In the genomic region with DNA sequence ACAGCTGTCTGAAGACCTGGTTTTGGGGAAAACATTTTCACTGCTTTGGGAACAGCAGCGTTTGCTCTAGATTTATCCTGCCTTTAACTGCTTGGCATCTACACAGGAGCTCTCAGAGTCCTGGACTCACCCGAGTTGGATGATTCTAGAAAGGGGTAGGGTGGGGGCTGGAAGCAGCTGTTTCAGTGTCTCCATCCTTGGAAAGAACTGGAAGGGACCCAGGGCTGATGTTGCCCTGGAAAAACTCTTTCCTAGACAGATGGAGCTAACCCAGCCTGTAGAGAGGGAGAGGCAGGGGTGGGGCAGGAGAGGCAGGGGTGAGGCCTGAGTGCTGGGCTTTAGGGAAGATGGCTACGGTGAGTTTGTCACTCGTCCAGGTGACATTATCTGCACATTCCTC, we compare ENCODE assay signal across 15 mouse cellular contexts. TPM values are rescaled to one million over a fixed set of nuclear protein-coding genes. Genes with fewer than 3 reads are reported as not detected.
DNase-seq lines count a peak whose midpoint lies in the region; ATAC-seq lines count a peak whose summit lies in the region.
"Had no signal": no experiment of that assay in that cellular context is flagged by ENCODE, and none has a peak within 500 bp of the region (broad histone marks: within the 10 kb centered on the region; RNA-seq: fewer than 3 reads in every experiment).

No protein-coding gene starts in this region.

- intact Hi-C loops in heart, postnatal 14 days (cut with DNase I), result no loop called here

- no peak overlapping the region for H3K27ac ChIP-seq in lung, embryonic 16.5 days (ENCODE audit: low read length)
- H3K27ac ChIP-seq: liver, embryonic 15.5 days had no signal

- H3K9me3 ChIP-seq in lung, embryonic 16.5 days (ENCODE audit: control insufficient read depth, low read length), result no peaks in the 10 kb centered on the region
- H3K9me3 ChIP-seq: liver, embryonic 15.5 days had no signal

- no peak overlapping the region for H3K4me2 ChIP-seq in lung, embryonic 16.5 days (ENCODE audit: low read depth, low read length)
- H3K4me2 ChIP-seq: liver, embryonic 15.5 days had no signal

- peak; percentile 42 for DNase-seq in gastrocnemius, adult 18-20 months (ENCODE audit: low spot score)
- DNase-seq in gastrocnemius, adult 8-10 months (ENCODE audit: low spot score in 2 of 2), result no peak
- no peak for DNase-seq in lung, postnatal 25 days (ENCODE audit: low spot score)
- peak; percentile 66 to 71 for DNase-seq in heart, postnatal 14 days
- DNase-seq in testis, postnatal 14 days (ENCODE audit: low spot score), result peak; percentile 63
- no peak for DNase-seq in adrenal gland, adult (ENCODE audit: inconsistent age in 2 of 2, low spot score in 1 of 2)
- DNase-seq: B cell, adult 2 months; layer of hippocampus, postnatal 36 days; midbrain, embryonic 14.5 days; right cerebral cortex, postnatal 4 days; thymus, adult 18-20 months had no signal

- no peak overlapping the region for H3K9ac ChIP-seq in lung, embryonic 16.5 days (ENCODE audit: low read length)
- H3K9ac ChIP-seq: liver, embryonic 15.5 days had no signal

- peaks cover 22% of the 10 kb centered on the region for H3K4me1 ChIP-seq in lung, embryonic 16.5 days (replicated peaks; ENCODE audit: control insufficient read depth, insufficient read depth, low read length)
- H3K4me1 ChIP-seq: liver, embryonic 15.5 days had no signal

- H3K4me3 ChIP-seq in lung, embryonic 16.5 days (ENCODE audit: low read length), result no peak overlapping the region
- H3K4me3 ChIP-seq: liver, embryonic 15.5 days had no signal

- peak; percentile 39 for ATAC-seq in lung, embryonic 16.5 days (ENCODE audit: low read depth)
- no peak for ATAC-seq in erythroblast, adult 5-6 weeks (replicated peaks; ENCODE audit: low FRiP score, poor library complexity, severe bottlenecking)

- no peaks in the 10 kb centered on the region for H3K36me3 ChIP-seq in lung, embryonic 16.5 days (ENCODE audit: control insufficient read depth, insufficient read depth, low read length)
- H3K36me3 ChIP-seq: liver, embryonic 15.5 days had no signal

- 48% methylated on average over 4 of the region's 4 CpGs for WGBS in lung, embryonic 16.5 days

- H3K27me3 ChIP-seq in lung, embryonic 16.5 days (ENCODE audit: control insufficient read depth, insufficient read depth, low read depth, low read length), result no peaks in the 10 kb centered on the region
- H3K27me3 ChIP-seq: liver, embryonic 15.5 days had no signal

RNA-seq across cellular contexts. Expression of a gene that starts 23.8 kb away (rescaled TPM):
- 1 to 10 TPM; 1.2 to 1.9 TPM for total RNA-seq in gastrocnemius, adult 18-20 months (2021)
- total RNA-seq in gastrocnemius, adult 8-10 months (2022), result 1 to 10 TPM; 1.4 to 2.1 (median 1.8) TPM
- polyA plus RNA-seq in lung, embryonic 16.5 days (2015; fragmentation: Nextera tagmentation; extraction: Ambion mirVana), result 29.0 and 31.3 TPM in 2 replicates
- total RNA-seq in heart, postnatal 14 days (2021), result 1 to 10 TPM; 7.5 to 9.1 TPM
- 5.2 TPM in 1 of 2 replicates, not detected in the other for total RNA-seq in erythroblast, adult 5-6 weeks (2015; ENCODE audit: low replicate concordance)
- 0.34 TPM in 1 of 2 replicates, not detected in the other for total RNA-seq in erythroblast, adult 5-6 weeks (2017; ENCODE audit: low replicate concordance)
- total RNA-seq: MEL had no signal

Comparison
In these comparisons a context has a peak if more than half of its experiments do, and no peak if none do; other contexts are left out.
1. DNase-seq: peak in gastrocnemius, adult 18-20 months (single experiment), heart, postnatal 14 days (2 of 2) and testis, postnatal 14 days (single experiment); none in gastrocnemius, adult 8-10 months (0 of 2), lung, postnatal 25 days (single experiment) and adrenal gland, adult (0 of 2).